Mouse (Mus musculus) liver, postnatal 0 days (tissue): ENCODE results near the gene Cd22. TPM values are rescaled to one million over a fixed set of nuclear protein-coding genes. Genes with fewer than 3 reads are reported as not detected.
A peak's percentile ranks its signal among the peaks of the same experiment; 100 is the strongest.
"Not testable (repeated sequence)": the region's sequence is repeated elsewhere in the genome, so short reads cannot be mapped to it uniquely, and the experiment has no call there.

Experiments used
- ATAC-seq: fragments of 200-750 bp; cut with Nextera tagmentation; 2 replicates; pipeline ENCODE4 v1.8.0; 2017; ENCODE audit warnings: mild to moderate bottlenecking, moderate library complexity
- DNase-seq: peaks from one replicate; pipeline ENCODE4 v3.0.0-alpha.2; 2016
- H3K27ac ChIP-seq: fragments of 300-500 bp; sonication (generic); 2 replicates; pipeline ENCODE4 v1.5.1; 2014; ENCODE audit warnings: antibody characterized with exemption, moderate library complexity, mild to moderate bottlenecking, low read depth
- H3K27me3 ChIP-seq: fragments of 300-500 bp; sonication (generic); 2 replicates; pipeline ENCODE4 v1.6.1; 2014; ENCODE audit warnings: low read length, control low read depth, mixed read lengths; ENCODE audit not compliant: insufficient read depth
- H3K36me3 ChIP-seq: fragments of 300-500 bp; sonication (generic); replicated peaks from 2 replicates; pipeline ENCODE4 v1.6.1; 2014; ENCODE audit warnings: mild to moderate bottlenecking, control low read depth, low read length, moderate library complexity, mixed read lengths; ENCODE audit not compliant: insufficient read depth
- H3K4me1 ChIP-seq: fragments of 300-500 bp; sonication (generic); 2 replicates; pipeline ENCODE4 v1.6.1; 2014; ENCODE audit warnings: antibody characterized with exemption, mild to moderate bottlenecking, control low read depth; ENCODE audit not compliant: insufficient read depth
- H3K4me2 ChIP-seq: fragments of 300-500 bp; sonication (generic); 2 replicates; pipeline ENCODE4 v1.6.1; 2014; ENCODE audit warnings: low read depth, mild to moderate bottlenecking, low read length, moderate library complexity, mixed read lengths
- H3K4me3 ChIP-seq: fragments of 300-500 bp; sonication (generic); 2 replicates; pipeline ENCODE4 v1.5.1; 2014; ENCODE audit warnings: low read depth, low read length
- H3K9ac ChIP-seq: fragments of 300-500 bp; sonication (generic); replicated peaks from 2 replicates; pipeline ENCODE4 v1.6.1; 2014; ENCODE audit warnings: mild to moderate bottlenecking, moderate library complexity
- H3K9me3 ChIP-seq: fragments of 300-500 bp; sonication (generic); 2 replicates; pipeline ENCODE4 v1.6.1; 2016; ENCODE audit warnings: mild to moderate bottlenecking, control low read depth, low read length, mixed read lengths
- CTCF ChIP-seq: sonication (generic); IDR thresholded peaks from 2 replicates; pipeline ENCODE4 v1.5.1; 2016; ENCODE audit warnings: antibody characterized with exemption, low read depth
- EP300 ChIP-seq: IDR thresholded peaks from 2 replicates; pipeline ENCODE4 v1.6.1; 2016; ENCODE audit warnings: antibody characterized with exemption, low read depth, mild to moderate bottlenecking
- WGBS: fragments of 180-500 bp; shearing (Covaris S2); extraction: QIAGEN DNeasy Blood & Tissue Kit; methylation state at CpG from one replicate; pipeline ENCODE4 v1.1.7; 2014; ENCODE audit not compliant: insufficient replicate concordance; 5-methylcytosine and 5-hydroxymethylcytosine counted together
- polyA plus RNA-seq: library from polyadenylated mRNA; unstranded; fragments of >200 nt; fragmentation: Nextera tagmentation; extraction: Ambion mirVana; gene quantifications from 2 replicates; pipeline ENCODE4 v1.2.1, GENCODE M21; 2015

Gene Cd22
- polyA plus RNA-seq: 1.5 and 2.2 TPM in 2 replicates

- no peak for ATAC-seq
Observed at GRCm38 (mm10) chr7:30880176-30880575, at the start of gene Cd22. Gene Cd22 (minus strand): TSS chr7:30880342.

GRCm38 (mm10) chr7:30924581-30924980, 44.4 kb upstream of the Cd22 start, which contains the start of gene Hamp2:
Gene Hamp2 (minus strand): TSS chr7:30924681.
- not testable (repeated sequence) for H3K4me3 ChIP-seq, DNase-seq, H3K36me3 ChIP-seq, H3K4me1 ChIP-seq, H3K4me2 ChIP-seq, ATAC-seq, H3K27ac ChIP-seq, H3K9ac ChIP-seq, H3K9me3 ChIP-seq, H3K27me3 ChIP-seq
- WGBS: 78% methylated on average over 2 of the region's 2 CpGs

More at GRCm38 (mm10) chr7:30880176-30880575, at the start of gene Cd22:
- Histone ChIP-seq H3K4me2 (peak within 1 kb of the TSS; percentile 41; the same call in 1 of the 2 replicates), H3K9ac (no peak within 1 kb of the TSS), H3K4me3 (peak within 1 kb of the TSS; percentile 14; the same call in 1 of the 2 replicates), H3K9me3 (no peaks in the 10 kb centered on the region), H3K27ac (0 out of 2 replicates have a peak within 1 kb of the TSS, but pooled peaks have one; percentile 22), H3K36me3 (no peaks in the 10 kb centered on the region), H3K4me1 (no peaks in the 10 kb centered on the region), H3K27me3 (no peaks in the 10 kb centered on the region)
- WGBS: 28% methylated on average over 7 of the region's 7 CpGs
- DNase-seq: no peak
- no peak for TF ChIP-seq CTCF
- no peak for TF ChIP-seq EP300

- no peak overlapping the region for H3K9ac ChIP-seq
- 57% methylated on average over 3 of the region's 3 CpGs for WGBS
- no peak overlapping the region for H3K27ac ChIP-seq
- no peaks in the 10 kb centered on the region for H3K4me1 ChIP-seq
- H3K4me2 ChIP-seq: no peak overlapping the region
- H3K27me3 ChIP-seq: no peaks in the 10 kb centered on the region
- no peak overlapping the region for H3K4me3 ChIP-seq
- DNase-seq: no peak
- no peaks in the 10 kb centered on the region for H3K36me3 ChIP-seq
- H3K9me3 ChIP-seq: no peaks in the 10 kb centered on the region
- TF ChIP-seq CTCF (no peak), EP300 (no peak)
- no peak for ATAC-seq
Observed at GRCm38 (mm10) chr7:30924071-30924470, 43.9 kb upstream of the Cd22 start.

GRCm38 (mm10) chr7:30922490-30922889, 42.3 kb upstream of the Cd22 start:
- not testable (repeated sequence) for H3K4me3 ChIP-seq, H3K27ac ChIP-seq, ATAC-seq, H3K27me3 ChIP-seq, H3K9ac ChIP-seq, DNase-seq, H3K36me3 ChIP-seq, H3K4me2 ChIP-seq, H3K9me3 ChIP-seq, H3K4me1 ChIP-seq
- 39% methylated on average over 3 of the region's 3 CpGs for WGBS

- peak; percentile 35; the same call in 1 of the 2 replicates for ATAC-seq
- Histone ChIP-seq H3K27ac (no peak overlapping the region), H3K4me2 (no peak overlapping the region), H3K4me3 (no peak overlapping the region), H3K27me3 (no peaks in the 10 kb centered on the region), H3K9ac (no peak overlapping the region), H3K9me3 (no peaks in the 10 kb centered on the region), H3K4me1 (no peaks in the 10 kb centered on the region), H3K36me3 (no peaks in the 10 kb centered on the region)
- WGBS: 50% methylated on average over 3 of the region's 3 CpGs
- TF ChIP-seq CTCF (no peak), EP300 (no peak)
- DNase-seq: peak; percentile 71
Observed at GRCm38 (mm10) chr7:30920217-30920616, 40.1 kb upstream of the Cd22 start.

GRCm38 (mm10) chr7:30917219-30917618, 37.1 kb upstream of the Cd22 start:
- WGBS: 39% methylated on average over 4 of the region's 4 CpGs
- no peak for ATAC-seq
- H3K4me3 ChIP-seq: no peak overlapping the region
- no peaks in the 10 kb centered on the region for H3K36me3 ChIP-seq
- H3K27ac ChIP-seq: no peak overlapping the region
- no peak for TF ChIP-seq EP300
- TF ChIP-seq CTCF: no peak
- no peaks in the 10 kb centered on the region for H3K4me1 ChIP-seq
- no peaks in the 10 kb centered on the region for H3K9me3 ChIP-seq
- H3K4me2 ChIP-seq: no peak overlapping the region
- no peaks in the 10 kb centered on the region for H3K27me3 ChIP-seq
- DNase-seq: no peak
- no peak overlapping the region for H3K9ac ChIP-seq

- DNase-seq (no peak), ATAC-seq (no peak)
- no peaks in the 10 kb centered on the region for H3K4me1 ChIP-seq
- H3K27ac ChIP-seq: no peak overlapping the region
- no peak overlapping the region for H3K4me3 ChIP-seq
- TF ChIP-seq CTCF: no peak
- TF ChIP-seq EP300: no peak
- no peak overlapping the region for H3K9ac ChIP-seq
- H3K27me3 ChIP-seq: no peaks in the 10 kb centered on the region
- no peaks in the 10 kb centered on the region for H3K9me3 ChIP-seq
- H3K4me2 ChIP-seq: no peak overlapping the region
- WGBS: 33% methylated on average over 6 of the region's 6 CpGs
- no peaks in the 10 kb centered on the region for H3K36me3 ChIP-seq
Observed at GRCm38 (mm10) chr7:30916713-30917112, 36.6 kb upstream of the Cd22 start.
